Mouse (Mus musculus) forebrain, embryonic 13.5 days (tissue): ENCODE measurements around the gene Rtn2. TPM values are rescaled to one million over a fixed set of nuclear protein-coding genes. Genes with fewer than 3 reads are reported as not detected.

Experiments
- ATAC-seq: fragments of 200-750 bp; cut with Nextera tagmentation; 2 replicates; pipeline ENCODE4 v1.8.0; 2017
- H3K27ac ChIP-seq: fragments of 300-500 bp; sonication (generic); 2 replicates; pipeline ENCODE4 v1.5.1; 2015; ENCODE audit warnings: inconsistent platforms, mild to moderate bottlenecking, moderate library complexity
- H3K27me3 ChIP-seq: fragments of 300-500 bp; sonication (generic); 2 replicates; pipeline ENCODE4 v1.6.1; 2015; ENCODE audit warnings: mild to moderate bottlenecking, inconsistent platforms
- H3K36me3 ChIP-seq: fragments of 300-500 bp; sonication (generic); 2 replicates; pipeline ENCODE4 v1.6.1; 2015; ENCODE audit warnings: mild to moderate bottlenecking, inconsistent platforms; ENCODE audit not compliant: poor library complexity, severe bottlenecking
- H3K4me1 ChIP-seq: fragments of 300-500 bp; sonication (generic); 2 replicates; pipeline ENCODE4 v1.6.1; 2015; ENCODE audit warnings: inconsistent platforms
- H3K4me2 ChIP-seq: fragments of 300-500 bp; sonication (generic); 2 replicates; pipeline ENCODE4 v1.6.1; 2015; ENCODE audit warnings: inconsistent platforms, mild to moderate bottlenecking, moderate library complexity
- H3K4me3 ChIP-seq: fragments of 300-500 bp; sonication (generic); 2 replicates; pipeline ENCODE4 v1.5.1; 2015; ENCODE audit warnings: mild to moderate bottlenecking, inconsistent platforms
- H3K9ac ChIP-seq: fragments of 300-500 bp; sonication (generic); 2 replicates; pipeline ENCODE4 v1.6.1; 2015; ENCODE audit warnings: mild to moderate bottlenecking, inconsistent platforms
- H3K9me3 ChIP-seq: fragments of 300-500 bp; sonication (generic); replicated peaks from 2 replicates; pipeline ENCODE4 v1.6.1; 2016; ENCODE audit warnings: inconsistent platforms
- WGBS: fragments of 180-500 bp; shearing (Covaris S2); methylation state at CpG from one replicate; pipeline ENCODE4 v1.1.7; 2015; 5-methylcytosine and 5-hydroxymethylcytosine counted together
- polyA plus RNA-seq: library from polyadenylated mRNA; unstranded; fragments of >200 nt; fragmentation: Nextera tagmentation; extraction: Ambion mirVana; gene quantifications from 2 replicates; pipeline ENCODE4 v1.2.1, GENCODE M21; 2015

The Rtn2 gene
- polyA plus RNA-seq, 1 experiment from 2014 or later: 87.9 TPM

GRCm38 (mm10) chr7:19343210-19343808 is 60.9 kb downstream of the Rtn2 start:
- WGBS: 1% methylated on average over 11 of the region's 11 CpGs
- peak overlapping the region; percentile 93 for H3K4me2 ChIP-seq
- peak overlapping the region; percentile 4; the same call in 1 of the 2 replicates for H3K4me3 ChIP-seq
- peaks cover 14% of the 10 kb centered on the region for H3K27me3 ChIP-seq
- no peak for ATAC-seq
- H3K27ac ChIP-seq: no peak overlapping the region
- peaks cover 36% of the 10 kb centered on the region for H3K4me1 ChIP-seq
- peaks cover 5% of the 10 kb centered on the region for H3K36me3 ChIP-seq
- no peak overlapping the region for H3K9ac ChIP-seq
- H3K9me3 ChIP-seq: no peaks in the 10 kb centered on the region

- Histone ChIP-seq H3K36me3 (peaks cover 15% of the 10 kb centered on the region), H3K27me3 (peaks cover 14% of the 10 kb centered on the region), H3K9me3 (no peaks in the 10 kb centered on the region), H3K4me1 (peaks cover 36% of the 10 kb centered on the region), H3K4me2 (peak within 1 kb of the TSS; percentile 84), H3K9ac (peak within 1 kb of the TSS; percentile 77), H3K4me3 (peak within 1 kb of the TSS; percentile 70), H3K27ac (peak within 1 kb of the TSS; percentile 84)
- WGBS: 27% methylated on average over 12 of the region's 12 CpGs
- no peak for ATAC-seq
Measured at GRCm38 (mm10) chr7:19344237-19344847, 61.9 kb downstream of the Rtn2 start, which contains the start of gene Ercc1. Gene Ercc1, plus strand, starts transcription at chr7:19344778.

GRCm38 (mm10) chr7:19344938-19345471 is 62.6 kb downstream of the Rtn2 start:
- Histone ChIP-seq H3K27ac (peak overlapping the region; percentile 84), H3K4me1 (peaks cover 36% of the 10 kb centered on the region), H3K4me2 (peak overlapping the region; percentile 84), H3K4me3 (peak overlapping the region; percentile 70), H3K9me3 (no peaks in the 10 kb centered on the region), H3K36me3 (peaks cover 22% of the 10 kb centered on the region), H3K9ac (peak overlapping the region; percentile 77), H3K27me3 (peaks cover 14% of the 10 kb centered on the region)
- ATAC-seq: peak; percentile 96
- under 1% methylated on average over 31 of the region's 31 CpGs for WGBS

Other genes with a start within 250 kb of the Rtn2 start
- gene Rsph6a, start 227.9 kb upstream of the Rtn2 start, polyA plus RNA-seq: not detected in 2 replicates
- 20.6 and 22.6 TPM in 2 replicates for gene Dmwd, start 206.4 kb upstream of the Rtn2 start, polyA plus RNA-seq
- 8.3 and 9.4 TPM in 2 replicates for gene Dmpk, start 198.8 kb upstream of the Rtn2 start, polyA plus RNA-seq
- 3.5 and 4.1 TPM in 2 replicates for gene Six5, start 188.0 kb upstream of the Rtn2 start, polyA plus RNA-seq
- gene Gm4969, start 164.3 kb upstream of the Rtn2 start, polyA plus RNA-seq: 1.2 and 1.4 TPM in 2 replicates
- 19.1 and 22.2 TPM in 2 replicates for gene Fbxo46, start 162.8 kb upstream of the Rtn2 start, polyA plus RNA-seq
- gene Qpctl, start 133.3 kb upstream of the Rtn2 start, polyA plus RNA-seq: 16.5 and 17.7 TPM in 2 replicates
- 159 and 164 TPM in 2 replicates for gene Snrpd2, start 132.9 kb upstream of the Rtn2 start, polyA plus RNA-seq
- 5.2 and 6.6 TPM in 2 replicates for gene Gipr, start 116.5 kb upstream of the Rtn2 start, polyA plus RNA-seq
- 6.4 and 7.0 TPM in 2 replicates for gene Eml2, start 106.2 kb upstream of the Rtn2 start, polyA plus RNA-seq
- gene Gpr4, start 70.1 kb upstream of the Rtn2 start, polyA plus RNA-seq: 1.2 and 1.3 TPM in 2 replicates
- 42.1 and 47.5 TPM in 2 replicates for gene Opa3, start 54.3 kb upstream of the Rtn2 start, polyA plus RNA-seq
- gene Vasp, start 10.8 kb upstream of the Rtn2 start, polyA plus RNA-seq: 31.0 and 32.7 TPM in 2 replicates
- gene Ppm1n, start 2.6 kb upstream of the Rtn2 start, polyA plus RNA-seq: 0.18 and 0.80 TPM in 2 replicates
- gene Fosb, start 27.4 kb downstream of the Rtn2 start, polyA plus RNA-seq: 0.06 TPM in 1 of 2 replicates, not detected in the other
- gene Ercc1, start 62.2 kb downstream of the Rtn2 start, polyA plus RNA-seq: 88.0 and 96.4 TPM in 2 replicates
- gene Cd3eap, start 76.9 kb downstream of the Rtn2 start, polyA plus RNA-seq: 21.4 and 23.2 TPM in 2 replicates
- 3.6 and 4.1 TPM in 2 replicates for gene Ppp1r13l, start 77.1 kb downstream of the Rtn2 start, polyA plus RNA-seq
- gene Ercc2, start 99.4 kb downstream of the Rtn2 start, polyA plus RNA-seq: 20.4 and 24.9 TPM in 2 replicates
- gene Klc3, start 121.5 kb downstream of the Rtn2 start, polyA plus RNA-seq: 1.5 and 2.6 TPM in 2 replicates
- gene Ckm, start 122.2 kb downstream of the Rtn2 start, polyA plus RNA-seq: not detected in 2 replicates
- 11.7 and 12.2 TPM in 2 replicates for gene Mark4, start 176.2 kb downstream of the Rtn2 start, polyA plus RNA-seq
- 0.13 and 0.29 TPM in 2 replicates for gene Exoc3l2, start 180.7 kb downstream of the Rtn2 start, polyA plus RNA-seq
- 3.3 and 3.4 TPM in 2 replicates for gene Bloc1s3, start 225.7 kb downstream of the Rtn2 start, polyA plus RNA-seq
- gene Trappc6a, start 225.8 kb downstream of the Rtn2 start, polyA plus RNA-seq: 39.3 and 40.6 TPM in 2 replicates
- 0.15 and 0.21 TPM in 2 replicates for gene Nkpd1, start 235.2 kb downstream of the Rtn2 start, polyA plus RNA-seq